8 mouse cellular contexts compared by ENCODE assay signal in the genomic region with DNA sequence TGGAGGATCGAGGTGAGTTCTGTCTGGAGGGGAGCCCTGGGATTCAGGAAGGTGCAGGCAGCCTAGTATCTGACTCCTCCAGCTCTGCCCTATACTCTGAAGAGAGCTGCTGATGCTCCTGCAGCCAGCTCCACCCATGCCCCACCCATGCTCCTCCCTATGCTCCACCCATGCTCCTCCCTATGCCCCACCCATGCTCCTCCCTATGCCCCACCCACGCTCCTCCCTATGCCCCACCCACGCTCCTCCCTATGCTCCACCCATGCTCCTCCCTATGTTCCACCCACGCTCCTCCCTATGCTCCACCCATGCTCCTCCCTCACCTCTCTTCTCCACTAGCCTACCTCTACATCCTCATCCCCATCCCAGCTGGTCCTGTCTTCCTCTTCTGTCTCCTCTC. TPM values are rescaled to one million over a fixed set of nuclear protein-coding genes. Genes with fewer than 3 reads are reported as not detected.
DNase-seq lines count a peak whose midpoint lies in the region; ATAC-seq lines count a peak whose summit lies in the region.

No protein-coding gene starts in this region.

- H3K27me3 ChIP-seq in lung, embryonic 15.5 days = no peaks in the 10 kb centered on the region
- H3K27me3 ChIP-seq in kidney, embryonic 14.5 days (ENCODE audit: control insufficient read depth, insufficient read depth, low read length) = no peaks in the 10 kb centered on the region
- H3K27me3 ChIP-seq in neural tube, embryonic 15.5 days (replicated peaks) = no peaks in the 10 kb centered on the region

- H3K9me3 ChIP-seq in lung, embryonic 15.5 days = no peaks in the 10 kb centered on the region
- no peaks in the 10 kb centered on the region for H3K9me3 ChIP-seq in kidney, embryonic 14.5 days (ENCODE audit: control insufficient read depth, low read length)
- no peaks in the 10 kb centered on the region for H3K9me3 ChIP-seq in neural tube, embryonic 15.5 days (replicated peaks)

- no peak for DNase-seq in lung, postnatal 25 days (ENCODE audit: low spot score)
- peak; percentile 13 for DNase-seq in cerebellum, adult 8-10 months
- DNase-seq in right cerebral cortex, adult 2 months (ENCODE audit: low spot score in 2 of 2) = no peak

- H3K27ac ChIP-seq in lung, embryonic 15.5 days = no peak overlapping the region
- H3K27ac ChIP-seq in kidney, embryonic 14.5 days (ENCODE audit: low read depth, low read length) = no peak overlapping the region
- H3K27ac ChIP-seq in neural tube, embryonic 15.5 days (replicated peaks) = no peak overlapping the region

- H3K36me3 ChIP-seq in lung, embryonic 15.5 days = no peaks in the 10 kb centered on the region
- H3K36me3 ChIP-seq in kidney, embryonic 14.5 days (ENCODE audit: control insufficient read depth, insufficient read depth, low read length) = no peaks in the 10 kb centered on the region
- no peaks in the 10 kb centered on the region for H3K36me3 ChIP-seq in neural tube, embryonic 15.5 days

- no peaks in the 10 kb centered on the region for H3K4me1 ChIP-seq in lung, embryonic 15.5 days
- H3K4me1 ChIP-seq in kidney, embryonic 14.5 days (ENCODE audit: control insufficient read depth, insufficient read depth, low read length) = peaks cover 8% of the 10 kb centered on the region; the same call in 1 of the 2 replicates
- no peaks in the 10 kb centered on the region for H3K4me1 ChIP-seq in neural tube, embryonic 15.5 days

- H3K4me2 ChIP-seq in lung, embryonic 15.5 days = no peak overlapping the region
- no peak overlapping the region for H3K4me2 ChIP-seq in kidney, embryonic 14.5 days (replicated peaks; ENCODE audit: low read depth, low read length)
- H3K4me2 ChIP-seq in neural tube, embryonic 15.5 days = no peak overlapping the region

- no peak overlapping the region for H3K4me3 ChIP-seq in lung, embryonic 15.5 days
- no peak overlapping the region for H3K4me3 ChIP-seq in kidney, embryonic 14.5 days (ENCODE audit: low read length)
- no peak overlapping the region for H3K4me3 ChIP-seq in neural tube, embryonic 15.5 days (replicated peaks)

- ATAC-seq in lung, embryonic 15.5 days (ENCODE audit: borderline replicate concordance, extremely low read depth, low FRiP score, low TSS enrichment) = 0 out of 2 replicates have a peak, but pooled peaks have one; percentile 46
- peak; percentile 78 for ATAC-seq in kidney, embryonic 14.5 days (ENCODE audit: low FRiP score, low TSS enrichment)
- ATAC-seq in neutrophil, adult 5-6 weeks (ENCODE audit: extremely low read depth, insufficient number of reproducible peaks, low FRiP score, poor library complexity, severe bottlenecking) = peak; percentile 17; the same call in 1 of the 2 replicates
- ATAC-seq in neural tube, embryonic 15.5 days (ENCODE audit: low FRiP score) = no peak
- ATAC-seq in activated CD4-positive, CD25-positive, alpha-beta regulatory T cell, adult 4 months = no peak

- WGBS in lung, embryonic 15.5 days = 46% methylated on average over 3 of the region's 4 CpGs
- WGBS in kidney, embryonic 14.5 days = 39% methylated on average over 4 of the region's 4 CpGs
- 46% methylated on average over 4 of the region's 4 CpGs for WGBS in neural tube, embryonic 15.5 days

- H3K9ac ChIP-seq in lung, embryonic 15.5 days = no peak overlapping the region
- H3K9ac ChIP-seq in kidney, embryonic 14.5 days (ENCODE audit: low read depth, low read length) = no peak overlapping the region
- no peak overlapping the region for H3K9ac ChIP-seq in neural tube, embryonic 15.5 days (replicated peaks)

RNA-seq across cellular contexts. Expression of a gene that starts 6.0 kb away (rescaled TPM):
- polyA plus RNA-seq in lung, embryonic 15.5 days (2015; fragmentation: Nextera tagmentation; extraction: Ambion mirVana) = 0.34 and 0.40 TPM in 2 replicates
- polyA plus RNA-seq in kidney, embryonic 14.5 days (2014; fragmentation: Nextera tagmentation; extraction: Ambion mirVana) = 2.8 and 6.7 TPM in 2 replicates
- total RNA-seq in neutrophil, adult 5-6 weeks (2017) = not detected in 2 replicates
- 0.33 and 5.9 TPM in 2 replicates for polyA plus RNA-seq in neural tube, embryonic 15.5 days (2015; fragmentation: Nextera tagmentation; extraction: Ambion mirVana)
- under 1 TPM in 1 of 2 experiments, not detected in 1; 0.13 TPM for polyA plus RNA-seq in activated CD4-positive, CD25-positive, alpha-beta regulatory T cell, adult 4 months (2017; shearing (Covaris generic))

RNA-seq across cellular contexts. Expression of a gene that starts 23.8 kb away (rescaled TPM):
- polyA plus RNA-seq in lung, embryonic 15.5 days (2015; fragmentation: Nextera tagmentation; extraction: Ambion mirVana) = 93.0 and 96.0 TPM in 2 replicates
- polyA plus RNA-seq in kidney, embryonic 14.5 days (2014; fragmentation: Nextera tagmentation; extraction: Ambion mirVana) = 66.7 and 86.0 TPM in 2 replicates
- 66.9 and 67.8 TPM in 2 replicates for total RNA-seq in neutrophil, adult 5-6 weeks (2017)
- 16.8 and 30.2 TPM in 2 replicates for polyA plus RNA-seq in neural tube, embryonic 15.5 days (2015; fragmentation: Nextera tagmentation; extraction: Ambion mirVana)
- 10 to 100 TPM; 29.9 to 31.9 TPM for polyA plus RNA-seq in activated CD4-positive, CD25-positive, alpha-beta regulatory T cell, adult 4 months (2017; shearing (Covaris generic))

RNA-seq across cellular contexts. Expression of a gene that starts 40.1 kb away (rescaled TPM):
- polyA plus RNA-seq in lung, embryonic 15.5 days (2015; fragmentation: Nextera tagmentation; extraction: Ambion mirVana) = 4.5 and 4.6 TPM in 2 replicates
- 2.0 and 5.2 TPM in 2 replicates for polyA plus RNA-seq in kidney, embryonic 14.5 days (2014; fragmentation: Nextera tagmentation; extraction: Ambion mirVana)
- total RNA-seq in neutrophil, adult 5-6 weeks (2017) = 148 and 164 TPM in 2 replicates
- 2.3 and 3.5 TPM in 2 replicates for polyA plus RNA-seq in neural tube, embryonic 15.5 days (2015; fragmentation: Nextera tagmentation; extraction: Ambion mirVana)
- polyA plus RNA-seq in activated CD4-positive, CD25-positive, alpha-beta regulatory T cell, adult 4 months (2017; shearing (Covaris generic)) = under 1 TPM; 0.42 to 0.97 TPM

RNA-seq across cellular contexts. Expression of a gene that starts 53.2 kb away (rescaled TPM):
- polyA plus RNA-seq in lung, embryonic 15.5 days (2015; fragmentation: Nextera tagmentation; extraction: Ambion mirVana) = 1.1 TPM in 2 replicates
- polyA plus RNA-seq in kidney, embryonic 14.5 days (2014; fragmentation: Nextera tagmentation; extraction: Ambion mirVana) = 0.44 and 0.79 TPM in 2 replicates
- total RNA-seq in neutrophil, adult 5-6 weeks (2017) = 0.86 TPM in 1 of 2 replicates, not detected in the other
- polyA plus RNA-seq in neural tube, embryonic 15.5 days (2015; fragmentation: Nextera tagmentation; extraction: Ambion mirVana) = 1.1 and 1.4 TPM in 2 replicates
- polyA plus RNA-seq in activated CD4-positive, CD25-positive, alpha-beta regulatory T cell, adult 4 months (2017; shearing (Covaris generic)) = not detected

Comparison
In these comparisons a context has a peak if more than half of its experiments do, and no peak if none do; other contexts are left out.
1. ATAC-seq: peak in lung, embryonic 15.5 days (single experiment), kidney, embryonic 14.5 days (single experiment) and neutrophil, adult 5-6 weeks (single experiment); none in neural tube, embryonic 15.5 days (single experiment) and activated CD4-positive, CD25-positive, alpha-beta regulatory T cell, adult 4 months (single experiment).